In genomic region chr6:148768419-148768818, GRCm38 (mm10) we compare ENCODE assay signal across 20 mouse cellular contexts.
DNase-seq lines count a peak whose midpoint lies in the region; ATAC-seq and TF ChIP-seq lines count a peak whose summit lies in the region.
"Had no signal": no experiment of that assay in that cellular context is flagged by ENCODE, and none has a peak within 500 bp of the region (broad histone marks: within the 10 kb centered on the region; RNA-seq: fewer than 3 reads in every experiment).

No protein-coding gene starts in this region.

- peak; percentile 39; the same call in 1 of the 2 replicates for ATAC-seq in forebrain, embryonic 11.5 days (replicated peaks; ENCODE audit: low FRiP score)
- no peak for ATAC-seq in forebrain, postnatal 0 days
- 0 out of 2 replicates have a peak, but pooled peaks have one; percentile 27 for ATAC-seq in lung, embryonic 15.5 days (ENCODE audit: borderline replicate concordance, extremely low read depth, low FRiP score, low TSS enrichment)
- ATAC-seq in monocyte, adult 5-6 weeks (replicated peaks; ENCODE audit: insufficient number of reproducible peaks, low FRiP score, low TSS enrichment, poor library complexity, severe bottlenecking): no peak

- intact Hi-C loops in gastrocnemius, postnatal 14 days (cut with DNase I; ENCODE audit: low total_unique reads): no loop called here

- no peak for DNase-seq in forebrain, embryonic 11.5 days (ENCODE audit: low spot score)
- no peak for DNase-seq in forebrain, postnatal 0 days
- DNase-seq in lung, postnatal 36 days: no peak
- peak; percentile 18 for DNase-seq in WW6 (ENCODE audit: low read depth, low spot score)
- no peak for DNase-seq in gastrocnemius, postnatal 14 days
- DNase-seq: adrenal gland, postnatal 14 days; cerebellum, adult 2 months; heart, postnatal 10 days; kidney, adult 18-20 months; lung, adult 18-20 months; lung, postnatal 14 days; thymus, adult 18-20 months; thymus, postnatal 4 days had no signal

- H3K4me1 ChIP-seq in forebrain, embryonic 11.5 days (replicated peaks; ENCODE audit: control insufficient read depth, insufficient read depth, low read length): no peaks in the 10 kb centered on the region
- H3K4me1 ChIP-seq in forebrain, postnatal 0 days (ENCODE audit: insufficient read depth): no peaks in the 10 kb centered on the region
- H3K4me1 ChIP-seq in lung, embryonic 15.5 days: no peaks in the 10 kb centered on the region
- H3K4me1 ChIP-seq in E14TG2a.4 (replicated peaks; ENCODE audit: low read depth, low read length): peaks cover 17% of the 10 kb centered on the region
- H3K4me1 ChIP-seq: forebrain, embryonic 10.5 days; heart, embryonic 12.5 days; hindbrain, embryonic 12.5 days; neural tube, embryonic 12.5 days had no signal

- no peaks in the 10 kb centered on the region for H3K36me3 ChIP-seq in forebrain, embryonic 11.5 days (ENCODE audit: control insufficient read depth, insufficient read depth, low read length)
- H3K36me3 ChIP-seq in forebrain, postnatal 0 days (ENCODE audit: insufficient read depth): peaks cover 19% of the 10 kb centered on the region
- H3K36me3 ChIP-seq in lung, embryonic 15.5 days: peaks cover 9% of the 10 kb centered on the region
- H3K36me3 ChIP-seq in E14TG2a.4 (ENCODE audit: insufficient read depth, low read length): peaks cover 26% of the 10 kb centered on the region

- no peak overlapping the region for H3K4me3 ChIP-seq in forebrain, embryonic 11.5 days (ENCODE audit: low read depth, low read length)
- no peak overlapping the region for H3K4me3 ChIP-seq in forebrain, postnatal 0 days (ENCODE audit: low read depth, low read length)
- H3K4me3 ChIP-seq in lung, embryonic 15.5 days: no peak overlapping the region
- peak overlapping the region; percentile 60 for H3K4me3 ChIP-seq in E14TG2a.4 (replicated peaks; ENCODE audit: low read length)
- H3K4me3 ChIP-seq: forebrain, embryonic 10.5 days; heart, embryonic 12.5 days; hindbrain, embryonic 12.5 days; neural tube, embryonic 12.5 days had no signal

- no peak for TF ChIP-seq CTCF in forebrain, postnatal 0 days (IDR thresholded peaks at IDR 0.05; ENCODE audit: low read depth)
- no peak for TF ChIP-seq CTCF in E14TG2a.4 (conservative IDR thresholded peaks at IDR 0.05; ENCODE audit: low read length)

- WGBS in forebrain, embryonic 11.5 days: 85% methylated on average over 12 of the region's 12 CpGs
- 86% methylated on average over 12 of the region's 12 CpGs for WGBS in forebrain, postnatal 0 days
- WGBS in lung, embryonic 15.5 days: 81% methylated on average over 12 of the region's 12 CpGs

- H3K9ac ChIP-seq in forebrain, embryonic 11.5 days (ENCODE audit: low read length): no peak overlapping the region
- H3K9ac ChIP-seq in forebrain, postnatal 0 days: no peak overlapping the region
- no peak overlapping the region for H3K9ac ChIP-seq in lung, embryonic 15.5 days
- H3K9ac ChIP-seq: heart, embryonic 12.5 days; hindbrain, embryonic 12.5 days; neural tube, embryonic 12.5 days had no signal

- H3K9me3 ChIP-seq in forebrain, embryonic 11.5 days (ENCODE audit: control insufficient read depth, low read length): no peaks in the 10 kb centered on the region
- no peaks in the 10 kb centered on the region for H3K9me3 ChIP-seq in forebrain, postnatal 0 days (ENCODE audit: low read length)
- no peaks in the 10 kb centered on the region for H3K9me3 ChIP-seq in lung, embryonic 15.5 days
- H3K9me3 ChIP-seq in E14TG2a.4 (ENCODE audit: low read length): no peaks in the 10 kb centered on the region
- H3K9me3 ChIP-seq: forebrain, embryonic 10.5 days; neural tube, embryonic 12.5 days had no signal

- H3K4me2 ChIP-seq in forebrain, embryonic 11.5 days (ENCODE audit: low read depth, low read length, severe bottlenecking): no peak overlapping the region
- H3K4me2 ChIP-seq in forebrain, postnatal 0 days (ENCODE audit: low read depth): no peak overlapping the region
- H3K4me2 ChIP-seq in lung, embryonic 15.5 days: no peak overlapping the region
- H3K4me2 ChIP-seq: heart, embryonic 12.5 days; hindbrain, embryonic 12.5 days; neural tube, embryonic 12.5 days had no signal

- no peak overlapping the region for H3K27ac ChIP-seq in forebrain, embryonic 11.5 days (ENCODE audit: low read depth, low read length)
- H3K27ac ChIP-seq in forebrain, postnatal 0 days (ENCODE audit: low read depth, low read length): no peak overlapping the region
- no peak overlapping the region for H3K27ac ChIP-seq in lung, embryonic 15.5 days
- H3K27ac ChIP-seq: forebrain, embryonic 10.5 days; hindbrain, embryonic 12.5 days; neural tube, embryonic 12.5 days had no signal

- no peaks in the 10 kb centered on the region for H3K27me3 ChIP-seq in forebrain, embryonic 11.5 days (ENCODE audit: control insufficient read depth, insufficient read depth, low read length)
- H3K27me3 ChIP-seq in forebrain, postnatal 0 days (ENCODE audit: insufficient read depth, low read length): no peaks in the 10 kb centered on the region
- H3K27me3 ChIP-seq in lung, embryonic 15.5 days: no peaks in the 10 kb centered on the region
- H3K27me3 ChIP-seq in E14TG2a.4 (ENCODE audit: insufficient read depth, low read length): no peaks in the 10 kb centered on the region
- H3K27me3 ChIP-seq: heart, embryonic 12.5 days; hindbrain, embryonic 12.5 days; neural tube, embryonic 12.5 days had no signal

Comparison
In these comparisons a context has a peak if more than half of its experiments do, and no peak if none do; other contexts are left out.
1. ATAC-seq: peak in forebrain, embryonic 11.5 days (single experiment) and lung, embryonic 15.5 days (single experiment); none in forebrain, postnatal 0 days (single experiment) and monocyte, adult 5-6 weeks (single experiment).